8 mouse cellular contexts compared by ENCODE assay signal in the genomic region with DNA sequence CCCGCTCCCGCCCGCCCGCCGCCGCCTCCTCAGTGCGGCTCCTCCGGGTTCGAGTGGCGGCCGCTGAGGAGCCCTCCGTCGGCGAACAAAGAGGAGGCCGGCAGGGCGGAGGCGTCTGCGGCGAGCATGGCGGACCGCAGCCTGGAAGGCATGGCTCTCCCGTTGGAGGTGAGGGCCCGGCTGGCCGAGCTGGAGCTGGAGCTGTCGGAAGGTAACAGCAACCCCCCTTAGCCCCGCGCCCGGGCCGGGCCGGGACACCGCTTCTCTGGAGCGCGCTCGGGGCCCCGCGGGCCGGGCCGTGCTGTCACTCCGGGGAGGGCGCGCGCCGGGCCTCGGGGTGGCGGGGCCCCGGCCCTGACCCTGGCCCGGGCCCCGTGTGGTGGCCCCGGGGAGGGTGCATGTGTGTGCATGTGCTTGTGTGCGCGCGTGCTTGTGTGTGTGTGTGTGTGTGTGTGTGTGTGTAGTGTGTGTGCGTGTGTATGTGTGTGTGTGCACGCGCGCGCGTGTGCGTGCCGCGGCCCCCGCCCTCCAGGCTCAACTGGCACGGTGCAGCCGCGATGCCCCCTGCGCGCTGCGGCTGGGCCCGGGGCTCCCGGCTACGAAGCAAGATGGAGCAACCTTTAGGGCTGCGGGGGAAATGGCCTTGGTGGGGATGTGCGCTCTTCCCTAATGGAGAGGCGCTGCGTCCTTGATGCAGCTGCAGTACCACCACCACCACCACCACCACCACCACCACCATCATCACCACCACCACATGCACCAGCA. TPM values are rescaled to one million over a fixed set of nuclear protein-coding genes. Genes with fewer than 3 reads are reported as not detected.
DNase-seq lines count a peak whose midpoint lies in the region; ATAC-seq and TF ChIP-seq lines count a peak whose summit lies in the region.

No protein-coding gene starts in this region.

- H3K36me3 ChIP-seq in embryonic facial prominence, embryonic 14.5 days (ENCODE audit: control insufficient read depth, insufficient read depth, low read length): no peaks in the 10 kb centered on the region
- no peaks in the 10 kb centered on the region for H3K36me3 ChIP-seq in heart, embryonic 12.5 days
- H3K36me3 ChIP-seq in liver, postnatal 0 days (replicated peaks; ENCODE audit: insufficient read depth, low read length): no peaks in the 10 kb centered on the region

- peak overlapping the region; percentile 81 for H3K4me2 ChIP-seq in embryonic facial prominence, embryonic 14.5 days (ENCODE audit: low read depth, low read length)
- peak overlapping the region; percentile 68 for H3K4me2 ChIP-seq in heart, embryonic 12.5 days
- H3K4me2 ChIP-seq in liver, postnatal 0 days (ENCODE audit: low read depth, low read length): peak overlapping the region; percentile 87

- peaks cover 6% of the 10 kb centered on the region; the same call in 1 of the 2 replicates for H3K4me1 ChIP-seq in embryonic facial prominence, embryonic 14.5 days (ENCODE audit: control insufficient read depth, insufficient read depth, low read length)
- peaks cover 14% of the 10 kb centered on the region for H3K4me1 ChIP-seq in heart, embryonic 12.5 days (replicated peaks)
- peaks cover 3% of the 10 kb centered on the region; the same call in 1 of the 2 replicates for H3K4me1 ChIP-seq in liver, postnatal 0 days (ENCODE audit: insufficient read depth)
- H3K4me1 ChIP-seq in olfactory bulb, adult 2 months (ENCODE audit: control insufficient read depth, insufficient read depth, low read length): no peaks in the 10 kb centered on the region

- no peaks in the 10 kb centered on the region for H3K27me3 ChIP-seq in embryonic facial prominence, embryonic 14.5 days (replicated peaks; ENCODE audit: control insufficient read depth, insufficient read depth, low read length)
- H3K27me3 ChIP-seq in heart, embryonic 12.5 days (replicated peaks): no peaks in the 10 kb centered on the region
- H3K27me3 ChIP-seq in liver, postnatal 0 days (ENCODE audit: insufficient read depth, low read length): peaks cover 5% of the 10 kb centered on the region; the same call in 1 of the 2 replicates

- peak; percentile 53 for DNase-seq in CD4-positive helper T cell, adult 2 months (ENCODE audit: low read depth, low spot score)
- peak; percentile 76 for DNase-seq in adrenal gland, postnatal 14 days
- DNase-seq in embryonic facial prominence, embryonic 14.5 days (ENCODE audit: low spot score): peak; percentile 51
- DNase-seq in kidney, postnatal 36 days: peak; percentile 34 to 74
- peak; percentile 51 for DNase-seq in liver, postnatal 0 days
- peak; percentile 75 for DNase-seq in thymus, postnatal 4 days

- peak; percentile 79 for ATAC-seq in embryonic facial prominence, embryonic 14.5 days (ENCODE audit: low read depth)
- peak; percentile 78 for ATAC-seq in heart, embryonic 12.5 days (ENCODE audit: insufficient number of reproducible peaks, low FRiP score)
- peak; percentile 59 for ATAC-seq in liver, postnatal 0 days

- 0% methylated on average over 13 of the region's 75 CpGs for WGBS in embryonic facial prominence, embryonic 14.5 days
- whole genome bisulfite sequencing in heart, embryonic 12.5 days: under 1% methylated on average over 75 of the region's 75 CpGs
- WGBS in liver, postnatal 0 days (ENCODE audit: insufficient replicate concordance): under 1% methylated on average over 59 of the region's 75 CpGs
- WGBS in olfactory bulb, adult 2 months: under 1% methylated on average over 66 of the region's 75 CpGs

- no peak for TF ChIP-seq CTCF in liver, postnatal 0 days (IDR thresholded peaks at IDR 0.05; ENCODE audit: low read depth)
- TF ChIP-seq CTCF in olfactory bulb, adult 2 months (IDR thresholded peaks at IDR 0.05; ENCODE audit: insufficient read depth, low read depth, low read length): no peak

- no peak for TF ChIP-seq EP300 in liver, postnatal 0 days (IDR thresholded peaks at IDR 0.05; ENCODE audit: low read depth)

- H3K9me3 ChIP-seq in embryonic facial prominence, embryonic 14.5 days (ENCODE audit: control insufficient read depth, low read length): no peaks in the 10 kb centered on the region
- H3K9me3 ChIP-seq in heart, embryonic 12.5 days (replicated peaks): no peaks in the 10 kb centered on the region
- H3K9me3 ChIP-seq in liver, postnatal 0 days (ENCODE audit: low read length): no peaks in the 10 kb centered on the region

- no peak for TF ChIP-seq POLR2A in olfactory bulb, adult 2 months (IDR thresholded peaks at IDR 0.05; ENCODE audit: insufficient read depth, low read depth, low read length)

- H3K4me3 ChIP-seq in embryonic facial prominence, embryonic 14.5 days (ENCODE audit: low read depth, low read length): peak overlapping the region; percentile 91
- peak overlapping the region; percentile 86 for H3K4me3 ChIP-seq in heart, embryonic 12.5 days
- peak overlapping the region; percentile 76 for H3K4me3 ChIP-seq in liver, postnatal 0 days (ENCODE audit: low read depth, low read length)
- H3K4me3 ChIP-seq in olfactory bulb, adult 2 months (ENCODE audit: insufficient read depth, low read depth, low read length): peak overlapping the region; percentile 98

- peak overlapping the region; percentile 97 for H3K27ac ChIP-seq in embryonic facial prominence, embryonic 14.5 days (replicated peaks; ENCODE audit: low read depth, low read length)
- peak overlapping the region; percentile 91 for H3K27ac ChIP-seq in heart, embryonic 12.5 days (ENCODE audit: poor library complexity, severe bottlenecking)
- peak overlapping the region; percentile 78 for H3K27ac ChIP-seq in liver, postnatal 0 days (ENCODE audit: low read depth)
- H3K27ac ChIP-seq in olfactory bulb, adult 2 months (ENCODE audit: insufficient read depth, low read depth, low read length): peak overlapping the region; percentile 99

- peak overlapping the region; percentile 93 for H3K9ac ChIP-seq in embryonic facial prominence, embryonic 14.5 days (ENCODE audit: low read depth, low read length)
- peak overlapping the region; percentile 87 for H3K9ac ChIP-seq in heart, embryonic 12.5 days
- H3K9ac ChIP-seq in liver, postnatal 0 days (replicated peaks): peak overlapping the region; percentile 75

RNA-seq across cellular contexts. Expression of a gene that starts 0.7 kb away (rescaled TPM):
- total RNA-seq in adrenal gland, postnatal 14 days (2021): 18.5 and 19.8 TPM in 2 replicates
- polyA plus RNA-seq in embryonic facial prominence, embryonic 14.5 days (2014; fragmentation: Nextera tagmentation; extraction: Ambion mirVana): 11.0 and 11.7 TPM in 2 replicates
- 7.9 and 8.4 TPM in 2 replicates for polyA plus RNA-seq in heart, embryonic 12.5 days (2016; fragmentation: Nextera tagmentation; extraction: Ambion mirVana)
- polyA plus RNA-seq in liver, postnatal 0 days (2015; fragmentation: Nextera tagmentation; extraction: Ambion mirVana): 0.83 and 0.85 TPM in 2 replicates
- polyA plus RNA-seq in olfactory bulb, adult 2 months (2012; ENCODE audit: insufficient read depth, insufficient read length, low replicate concordance, missing spikeins): 117 TPM in 1 of 2 replicates, not detected in the other

Comparison
In these comparisons a context has a peak if more than half of its experiments do, and no peak if none do; other contexts are left out.
1. Peak in every context shown above with its lines: DNase-seq, ATAC-seq, H3K4me3 ChIP-seq and H3K27ac ChIP-seq.